Mouse (Mus musculus) liver, embryonic 11.5 days (tissue): ENCODE results near the gene Pyy. TPM values are rescaled to one million over a fixed set of nuclear protein-coding genes. Genes with fewer than 3 reads are reported as not detected.

Experiments
- ATAC-seq: fragments of 200-750 bp; cut with Nextera tagmentation; replicated peaks from 2 replicates; pipeline ENCODE4 v1.8.0; 2017; ENCODE audit warnings: moderate number of reproducible peaks, mild to moderate bottlenecking, moderate TSS enrichment, moderate library complexity; ENCODE audit not compliant: low FRiP score
- DNase-seq: peaks from one replicate; pipeline ENCODE4 v3.0.0-alpha.2; 2017; ENCODE audit warnings: low spot score
- H3K27ac ChIP-seq: fragments of 300-500 bp; sonication (generic); 2 replicates; pipeline ENCODE4 v1.5.1; 2014; ENCODE audit warnings: mild to moderate bottlenecking, low read depth, low read length, control low read depth
- H3K27me3 ChIP-seq: fragments of 300-500 bp; sonication (generic); replicated peaks from 2 replicates; pipeline ENCODE4 v1.6.1; 2014; ENCODE audit warnings: low read length, mixed read lengths; ENCODE audit not compliant: control insufficient read depth, insufficient read depth
- H3K36me3 ChIP-seq: fragments of 300-500 bp; sonication (generic); 2 replicates; pipeline ENCODE4 v1.6.1; 2014; ENCODE audit warnings: mild to moderate bottlenecking, low read length, moderate library complexity, mixed read lengths; ENCODE audit not compliant: control insufficient read depth, insufficient read depth
- H3K4me1 ChIP-seq: fragments of 300-500 bp; sonication (generic); replicated peaks from 2 replicates; pipeline ENCODE4 v1.6.1; 2014; ENCODE audit warnings: low read length, mixed read lengths; ENCODE audit not compliant: control insufficient read depth, insufficient read depth
- H3K4me2 ChIP-seq: fragments of 300-500 bp; sonication (generic); 2 replicates; pipeline ENCODE4 v1.6.1; 2014; ENCODE audit warnings: mild to moderate bottlenecking, control low read depth, moderate library complexity
- H3K4me3 ChIP-seq: fragments of 300-500 bp; sonication (generic); 2 replicates; pipeline ENCODE4 v1.5.1; 2014; ENCODE audit warnings: low read depth, low read length, control low read depth
- H3K9ac ChIP-seq: fragments of 300-500 bp; sonication (generic); 2 replicates; pipeline ENCODE4 v1.6.1; 2014; ENCODE audit warnings: low read depth, low read length, control low read depth
- H3K9me3 ChIP-seq: fragments of 300-500 bp; sonication (generic); 2 replicates; pipeline ENCODE4 v1.6.1; 2016; ENCODE audit warnings: low read length, inconsistent platforms, mixed read lengths; ENCODE audit not compliant: control insufficient read depth
- WGBS: fragments of 180-500 bp; shearing (Covaris S2); extraction: QIAGEN DNeasy Blood & Tissue Kit; methylation state at CpG from one replicate; pipeline ENCODE4 v1.1.7; 2014; 5-methylcytosine and 5-hydroxymethylcytosine counted together
- polyA plus RNA-seq: library from polyadenylated mRNA; unstranded; fragments of >200 nt; fragmentation: Nextera tagmentation; extraction: Ambion mirVana; gene quantifications from 2 replicates; pipeline ENCODE4 v1.2.1, GENCODE M21; 2014

The Pyy gene
- polyA plus RNA-seq, 1 experiment from 2014 or later = 1.0 TPM

GRCm38 (mm10) chr11:102087081-102087751 is 20.4 kb downstream of the Pyy start:
- Histone ChIP-seq H3K4me1 (peaks cover 25% of the 10 kb centered on the region), H3K36me3 (no peaks in the 10 kb centered on the region), H3K4me2 (peak overlapping the region; percentile 96), H3K9ac (peak overlapping the region; percentile 75), H3K27ac (peak overlapping the region; percentile 91), H3K9me3 (no peaks in the 10 kb centered on the region), H3K27me3 (peaks cover 6% of the 10 kb centered on the region; the same call in 1 of the 2 replicates), H3K4me3 (peak overlapping the region; percentile 64)
- DNase-seq = peak; percentile 90
- peak; percentile 56 for ATAC-seq
- WGBS = under 1% methylated on average over 39 of the region's 39 CpGs

GRCm38 (mm10) chr11:102086331-102086730 is 21.3 kb downstream of the Pyy start:
- peaks cover 10% of the 10 kb centered on the region; the same call in 1 of the 2 replicates for H3K27me3 ChIP-seq
- DNase-seq (peak; percentile 31), ATAC-seq (no peak)
- no peak overlapping the region; the same call in 1 of the 2 replicates for H3K9ac ChIP-seq
- H3K4me3 ChIP-seq = peak overlapping the region; percentile 64; the same call in 1 of the 2 replicates
- peak overlapping the region; percentile 96 for H3K4me2 ChIP-seq
- peaks cover 28% of the 10 kb centered on the region for H3K4me1 ChIP-seq
- H3K36me3 ChIP-seq = no peaks in the 10 kb centered on the region
- H3K9me3 ChIP-seq = no peaks in the 10 kb centered on the region
- 23% methylated on average over 3 of the region's 3 CpGs for WGBS
- no peak overlapping the region for H3K27ac ChIP-seq

DNA sequence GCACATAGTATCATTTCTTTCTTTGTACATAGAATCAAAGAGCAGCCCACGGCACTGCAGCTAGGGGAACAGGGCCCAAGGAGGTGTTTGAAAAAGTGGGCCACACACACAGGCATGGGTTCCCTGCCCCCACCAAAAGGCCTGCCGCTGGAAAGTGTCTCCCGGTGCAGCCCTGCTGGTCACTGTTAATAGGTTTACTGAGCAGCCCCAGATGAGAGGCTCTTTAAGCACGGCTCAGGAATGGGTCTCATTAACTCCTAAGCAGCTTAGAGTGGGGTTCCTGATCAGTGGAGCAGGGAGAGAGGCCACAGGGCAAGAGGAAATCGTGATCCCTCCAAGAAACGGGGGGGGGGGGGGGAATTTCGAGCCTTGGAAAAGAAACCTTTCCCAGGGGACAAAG is 23.5 kb downstream of the Pyy start:
- no peak overlapping the region for H3K4me2 ChIP-seq
- ATAC-seq = no peak
- H3K9ac ChIP-seq = no peak overlapping the region
- H3K4me1 ChIP-seq = peaks cover 23% of the 10 kb centered on the region
- H3K27ac ChIP-seq = no peak overlapping the region
- DNase-seq = no peak
- H3K9me3 ChIP-seq = no peaks in the 10 kb centered on the region
- 0 out of 2 replicates have a peak, but pooled peaks cover 3% of the 10 kb centered on the region for H3K36me3 ChIP-seq
- peaks cover 14% of the 10 kb centered on the region; the same call in 1 of the 2 replicates for H3K27me3 ChIP-seq
- 64% methylated on average over 6 of the region's 7 CpGs for WGBS
- H3K4me3 ChIP-seq = no peak overlapping the region

DNA sequence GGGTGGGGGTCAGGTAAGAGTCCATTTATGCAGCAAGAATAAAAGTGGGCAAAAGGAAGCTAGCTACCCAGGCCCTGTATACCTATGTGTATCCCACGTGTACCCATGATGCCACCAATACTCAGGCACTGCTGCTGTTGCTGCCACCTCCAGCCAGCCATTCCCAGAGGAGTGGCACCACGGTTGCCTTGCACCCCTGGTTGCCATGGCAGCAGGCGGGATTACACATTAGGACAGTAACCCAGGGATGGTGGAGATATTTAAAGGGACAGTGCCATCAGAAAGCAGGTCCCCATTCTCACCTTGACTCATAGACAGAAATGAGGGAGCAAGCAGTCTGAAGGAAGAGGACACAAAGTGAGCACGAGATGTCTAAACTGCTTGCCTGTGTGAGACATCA is 24.4 kb downstream of the Pyy start:
- H3K27me3 ChIP-seq = peaks cover 14% of the 10 kb centered on the region; the same call in 1 of the 2 replicates
- no peak overlapping the region for H3K9ac ChIP-seq
- H3K4me3 ChIP-seq = no peak overlapping the region
- H3K4me1 ChIP-seq = peaks cover 23% of the 10 kb centered on the region
- peaks cover 5% of the 10 kb centered on the region; the same call in 1 of the 2 replicates for H3K36me3 ChIP-seq
- 65% methylated on average over 4 of the region's 4 CpGs for WGBS
- H3K9me3 ChIP-seq = no peaks in the 10 kb centered on the region
- ATAC-seq = no peak
- no peak overlapping the region for H3K27ac ChIP-seq
- H3K4me2 ChIP-seq = peak overlapping the region; percentile 79; the same call in 1 of the 2 replicates
- DNase-seq = no peak

GRCm38 (mm10) chr11:102082322-102082721 is 25.3 kb downstream of the Pyy start:
- Histone ChIP-seq H3K4me1 (peaks cover 23% of the 10 kb centered on the region), H3K27ac (no peak overlapping the region), H3K4me2 (peak overlapping the region; percentile 79), H3K4me3 (peak overlapping the region; percentile 45), H3K9me3 (no peaks in the 10 kb centered on the region), H3K36me3 (peaks cover 6% of the 10 kb centered on the region; the same call in 1 of the 2 replicates), H3K9ac (0 out of 2 replicates have a peak overlapping the region, but pooled peaks have one; percentile 34), H3K27me3 (peaks cover 14% of the 10 kb centered on the region; the same call in 1 of the 2 replicates)
- 0% methylated on average over 18 of the region's 18 CpGs for WGBS
- ATAC-seq (peak; percentile 76), DNase-seq (peak; percentile 78)

- Histone ChIP-seq H3K27me3 (peaks cover 8% of the 10 kb centered on the region; the same call in 1 of the 2 replicates), H3K4me3 (no peak overlapping the region), H3K9ac (no peak overlapping the region), H3K9me3 (no peaks in the 10 kb centered on the region), H3K4me2 (no peak overlapping the region), H3K27ac (no peak overlapping the region), H3K4me1 (peaks cover 3% of the 10 kb centered on the region; the same call in 1 of the 2 replicates), H3K36me3 (peaks cover 2% of the 10 kb centered on the region; the same call in 1 of the 2 replicates)
- ATAC-seq (no peak), DNase-seq (no peak)
- WGBS = 86% methylated on average over 14 of the region's 14 CpGs
Observed at GRCm38 (mm10) chr11:102073722-102074121, 33.9 kb downstream of the Pyy start.

DNA sequence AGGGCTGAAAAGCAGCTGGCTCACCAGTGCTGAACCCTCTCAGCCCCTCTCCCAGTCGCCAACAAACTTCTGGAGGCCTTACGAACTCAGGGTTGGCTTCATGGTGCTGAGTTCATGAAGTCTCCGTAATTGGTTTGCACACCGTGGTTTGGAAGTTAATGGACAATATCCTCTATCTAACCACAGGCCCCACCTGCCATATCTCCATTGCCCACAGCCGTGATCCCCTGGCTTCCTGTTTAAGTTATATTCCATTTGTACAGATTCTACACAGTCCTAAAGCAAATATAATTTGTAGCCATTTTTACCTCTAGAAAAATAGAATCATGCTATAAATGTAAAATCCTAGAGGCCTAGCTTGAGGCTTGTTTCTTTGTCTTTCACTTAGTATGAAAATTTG is 34.9 kb downstream of the Pyy start:
- WGBS = 47% methylated on average over 5 of the region's 5 CpGs
- Histone ChIP-seq H3K4me3 (no peak overlapping the region), H3K36me3 (no peaks in the 10 kb centered on the region; the same call in 1 of the 2 replicates)

DNA sequence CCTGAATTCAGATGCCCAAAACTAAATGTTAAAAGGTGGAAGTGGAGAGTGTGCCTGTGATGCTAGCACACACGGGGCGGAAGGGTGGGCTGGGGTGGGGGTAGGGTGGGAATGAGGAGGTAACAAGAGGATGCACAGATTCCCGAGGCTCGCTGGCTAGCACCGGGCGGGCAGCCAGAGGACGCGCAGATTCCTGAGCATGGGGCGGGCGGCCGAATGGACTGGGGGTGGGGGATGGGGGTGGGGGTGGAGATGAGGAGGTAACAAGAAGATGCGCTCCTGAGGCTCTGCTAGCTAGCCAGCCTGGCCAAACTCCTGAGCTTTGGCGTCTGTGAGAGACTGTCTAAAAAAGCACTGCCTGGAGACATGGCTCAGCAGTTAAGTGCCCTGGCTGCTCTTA is 37.2 kb downstream of the Pyy start:
- no peaks in the 10 kb centered on the region for H3K9me3 ChIP-seq
- no peaks in the 10 kb centered on the region; the same call in 1 of the 2 replicates for H3K36me3 ChIP-seq
- no peak overlapping the region for H3K27ac ChIP-seq
- DNase-seq = no peak
- H3K4me2 ChIP-seq = no peak overlapping the region
- 6% methylated on average over 13 of the region's 13 CpGs for WGBS
- peaks cover 8% of the 10 kb centered on the region; the same call in 1 of the 2 replicates for H3K27me3 ChIP-seq
- H3K4me1 ChIP-seq = peaks cover 7% of the 10 kb centered on the region
- H3K9ac ChIP-seq = no peak overlapping the region
- ATAC-seq = no peak
- H3K4me3 ChIP-seq = no peak overlapping the region

More for the DNA sequence above, 34.9 kb downstream of the Pyy start:
- Histone ChIP-seq H3K9me3 (no peaks in the 10 kb centered on the region), H3K27ac (no peak overlapping the region), H3K4me2 (no peak overlapping the region), H3K4me1 (peaks cover 3% of the 10 kb centered on the region; the same call in 1 of the 2 replicates), H3K9ac (no peak overlapping the region), H3K27me3 (peaks cover 8% of the 10 kb centered on the region; the same call in 1 of the 2 replicates)
- no peak for DNase-seq
- ATAC-seq = no peak
